Mouse (Mus musculus): ENCODE results near the gene 4930562C15Rik. TPM values are rescaled to one million over a fixed set of nuclear protein-coding genes. Genes with fewer than 3 reads are reported as not detected.

4930562C15Rik gene
- total RNA-seq, 1 experiment from 2014 or later, result not detected

GRCm38 (mm10) chr16:4892171-4892570, 57.0 kb downstream of the 4930562C15Rik start:
- DNase-seq, result no peak

DNA sequence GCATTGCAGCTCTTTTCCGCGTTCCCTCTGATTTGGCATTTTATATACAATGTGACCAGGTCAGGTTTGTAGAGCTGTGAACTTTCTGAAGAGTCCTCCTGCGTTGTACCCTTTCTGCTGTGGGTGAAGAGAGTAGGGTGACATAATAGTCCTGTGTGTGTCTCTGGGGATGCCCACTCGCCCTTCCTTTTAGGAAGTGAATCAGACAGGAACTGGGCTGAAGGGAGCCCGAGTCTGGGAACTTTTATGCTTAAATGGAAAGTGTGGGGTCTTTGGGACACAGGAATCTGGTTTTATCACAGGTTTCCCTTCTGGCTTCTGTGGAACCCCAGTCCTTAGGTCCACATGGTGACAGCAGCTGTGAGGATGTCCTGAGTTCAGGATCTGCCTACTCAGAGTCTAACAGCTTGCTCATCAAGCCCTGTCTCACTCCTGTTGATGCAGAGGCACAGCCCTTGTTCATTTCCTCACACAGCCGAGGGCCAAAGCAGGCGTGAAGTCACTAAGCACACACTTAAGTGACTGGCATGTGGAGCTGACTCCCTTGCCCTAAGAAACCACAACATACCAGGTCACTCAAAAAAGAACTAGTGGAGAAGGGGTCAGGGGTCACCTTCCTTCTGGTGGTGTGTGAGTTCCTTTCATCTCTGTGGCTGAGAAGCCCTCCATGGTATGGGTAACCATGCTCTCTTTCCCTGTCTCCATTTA, 59.1 kb downstream of the 4930562C15Rik start:
- no peak for DNase-seq

DNA sequence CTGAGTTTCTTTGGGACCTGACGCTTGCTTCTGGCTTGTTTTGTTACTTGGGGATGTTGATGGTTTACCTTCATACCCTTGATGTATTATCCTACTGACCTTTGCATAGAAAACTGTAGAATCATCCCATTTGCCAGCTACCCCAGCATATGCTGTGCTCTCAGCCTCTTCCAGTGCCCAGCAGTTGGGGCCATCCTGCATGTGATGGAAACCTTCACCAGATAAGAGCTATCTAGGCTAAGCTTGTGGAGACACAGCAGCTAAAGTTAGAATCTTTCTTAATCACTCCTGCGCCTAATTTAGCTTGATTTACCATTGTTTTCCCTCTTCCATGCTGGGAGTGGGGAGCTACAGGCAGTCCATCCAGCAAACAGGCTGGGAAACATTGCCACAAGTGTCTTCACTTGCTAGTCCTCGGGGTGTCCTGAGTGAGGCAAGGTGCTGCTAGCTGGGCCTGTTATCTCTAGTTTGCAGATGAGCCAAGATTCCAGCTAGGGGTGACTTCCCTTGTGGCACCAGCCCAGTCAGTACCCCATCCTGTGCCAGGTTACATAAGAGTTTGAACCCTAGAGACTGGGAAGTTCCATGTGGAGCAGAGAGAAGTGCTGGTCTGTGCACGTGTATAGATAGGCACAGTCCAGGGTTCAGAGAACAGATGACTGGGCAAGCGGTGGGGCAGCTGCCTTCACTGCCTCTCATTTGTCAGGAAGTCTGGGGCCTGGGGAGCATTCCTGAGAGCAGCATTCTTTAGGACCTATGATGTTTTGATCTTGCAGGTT, 61.2 kb downstream of the 4930562C15Rik start:
- no peak for DNase-seq

DNA sequence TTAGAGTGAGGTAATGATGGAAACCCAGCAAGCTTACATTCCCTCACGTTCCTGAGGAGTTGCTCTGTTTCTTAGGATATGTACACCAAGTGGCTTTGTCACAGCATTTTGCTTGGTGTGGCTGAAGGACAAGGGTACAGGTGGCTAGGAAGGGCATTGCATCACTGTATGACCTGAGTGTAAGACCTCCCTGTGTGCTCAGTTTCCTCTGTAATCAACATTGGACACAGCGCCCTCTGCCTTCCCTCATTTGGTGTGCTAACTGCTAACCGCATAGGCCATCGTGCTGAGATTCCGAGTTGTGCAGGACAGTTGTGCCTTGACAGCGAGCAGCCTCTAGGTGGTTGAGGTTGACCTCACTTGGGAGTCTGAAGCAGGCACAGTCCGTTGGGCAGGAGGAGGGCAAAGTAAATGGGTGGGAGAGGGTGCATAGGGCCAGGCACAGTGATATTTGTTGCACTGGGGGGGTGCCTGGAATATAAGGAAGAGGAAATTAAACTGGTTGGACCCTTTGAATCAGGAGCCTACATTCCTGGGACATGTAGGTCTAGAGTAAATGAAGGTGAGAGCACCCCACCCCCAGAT, 62.0 kb downstream of the 4930562C15Rik start:
- DNase-seq, result no peak

- no peak for DNase-seq
Observed at GRCm38 (mm10) chr16:4898881-4899280, 63.7 kb downstream of the 4930562C15Rik start.

GRCm38 (mm10) chr16:4899711-4900110, 64.5 kb downstream of the 4930562C15Rik start:
- no peak for DNase-seq

- no peak for DNase-seq
Observed at GRCm38 (mm10) chr16:4901167-4901566, 66.0 kb downstream of the 4930562C15Rik start.

DNA sequence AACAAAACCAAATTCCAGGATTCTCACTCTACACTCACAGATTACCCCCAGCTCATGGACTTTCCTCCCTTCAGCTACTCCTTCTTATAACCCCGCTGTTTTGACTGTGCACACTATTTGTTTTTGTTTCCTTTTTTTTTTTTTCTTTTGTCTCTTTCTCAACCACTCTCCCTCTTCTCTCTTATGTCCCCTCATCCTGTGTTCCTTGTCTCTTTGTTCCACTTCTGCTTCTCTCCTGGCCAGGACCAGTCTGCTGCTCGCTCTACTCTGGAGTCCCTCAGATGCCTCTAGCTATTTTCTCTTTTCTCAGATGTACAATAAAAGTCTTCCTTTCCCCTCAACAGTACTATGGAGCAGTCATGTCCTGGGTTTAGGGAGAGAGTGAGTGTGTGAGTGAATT, 67.2 kb downstream of the 4930562C15Rik start:
- DNase-seq, result no peak

- no peak for DNase-seq
Observed at GRCm38 (mm10) chr16:4903491-4904102, 68.4 kb downstream of the 4930562C15Rik start.

DNA sequence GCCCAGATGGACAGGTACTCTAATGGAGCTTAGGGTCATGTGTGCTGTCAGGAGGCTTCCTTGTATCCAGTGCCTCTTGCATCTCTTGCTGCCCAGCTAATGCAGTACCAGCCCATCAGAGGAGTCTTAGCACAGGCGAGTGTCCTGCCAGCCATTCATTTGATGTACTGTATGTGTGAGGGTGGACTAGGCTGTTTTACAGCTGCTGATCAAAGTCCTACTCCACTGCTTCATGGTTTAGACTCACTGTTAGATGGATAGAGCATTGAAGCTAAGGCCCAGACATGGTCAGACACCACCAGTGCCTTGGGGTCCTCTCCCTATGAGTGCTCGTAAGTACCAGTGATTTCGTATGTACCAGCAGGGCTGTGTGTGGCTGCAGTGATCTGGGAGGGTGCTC, 69.7 kb downstream of the 4930562C15Rik start:
- DNase-seq, result no peak

GRCm38 (mm10) chr16:4905591-4905990, 70.4 kb downstream of the 4930562C15Rik start:
- no peak for DNase-seq

GRCm38 (mm10) chr16:4906559-4906958, 71.3 kb downstream of the 4930562C15Rik start:
- no peak for DNase-seq

DNA sequence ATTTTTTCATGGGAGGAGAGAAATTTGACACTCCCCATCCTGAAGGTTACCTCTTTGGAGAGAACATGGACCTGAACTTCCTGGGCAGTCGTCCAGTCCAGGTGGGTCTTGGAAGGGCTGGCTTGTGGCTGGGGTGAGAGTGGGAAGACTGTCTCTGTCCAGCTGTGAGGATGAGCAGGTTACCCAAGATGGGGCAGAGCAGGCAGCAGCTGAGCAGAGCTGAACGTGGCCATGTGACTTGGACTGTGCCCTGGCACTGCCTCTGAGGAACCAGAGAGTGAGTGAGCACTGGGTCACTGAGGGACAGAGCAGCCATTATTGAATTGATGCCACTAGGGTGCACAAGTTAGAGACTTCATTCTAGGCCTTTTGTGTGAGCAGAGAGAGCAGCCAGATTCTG, 72.2 kb downstream of the 4930562C15Rik start:
- no peak for DNase-seq

- no peak for DNase-seq
Observed at GRCm38 (mm10) chr16:4907972-4908371, 72.8 kb downstream of the 4930562C15Rik start.

GRCm38 (mm10) chr16:4909745-4910144, 74.5 kb downstream of the 4930562C15Rik start:
- DNase-seq, result no peak

GRCm38 (mm10) chr16:4910758-4911157, 75.5 kb downstream of the 4930562C15Rik start:
- no peak for DNase-seq

DNA sequence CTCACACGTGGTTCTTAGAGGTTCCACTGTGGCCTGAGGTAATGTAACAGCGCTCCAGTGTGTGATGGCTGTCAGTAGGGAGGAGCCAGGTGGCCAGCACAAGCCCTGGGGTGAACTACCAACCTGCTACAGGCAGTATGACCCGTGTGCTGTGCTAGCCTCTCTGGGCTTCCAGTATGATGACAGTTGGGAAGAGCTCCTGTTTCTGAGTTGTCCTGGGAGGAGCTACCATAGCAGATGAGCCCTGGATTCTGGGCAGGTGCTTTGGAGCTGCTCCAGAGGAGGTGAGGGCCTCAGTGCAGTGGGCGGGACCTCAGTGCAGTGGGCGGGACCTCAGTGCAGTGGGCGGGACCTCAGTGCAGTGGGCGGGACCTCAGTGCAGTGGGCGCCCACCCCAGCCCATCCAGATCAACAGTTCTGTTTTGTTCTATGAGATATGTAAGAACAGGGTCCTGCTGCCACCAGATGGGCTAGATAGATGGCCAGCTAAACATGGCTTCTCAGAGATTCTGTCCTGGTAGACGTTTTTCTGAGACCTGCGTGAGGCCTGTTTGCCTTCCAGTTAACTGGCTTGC, 76.9 kb downstream of the 4930562C15Rik start:
- no peak for DNase-seq

- no peak for DNase-seq
Observed at GRCm38 (mm10) chr16:4912907-4913782, 77.9 kb downstream of the 4930562C15Rik start.

- DNase-seq, result peak; percentile 78
Observed at GRCm38 (mm10) chr16:4913783-4914735, 78.8 kb downstream of the 4930562C15Rik start.

DNA sequence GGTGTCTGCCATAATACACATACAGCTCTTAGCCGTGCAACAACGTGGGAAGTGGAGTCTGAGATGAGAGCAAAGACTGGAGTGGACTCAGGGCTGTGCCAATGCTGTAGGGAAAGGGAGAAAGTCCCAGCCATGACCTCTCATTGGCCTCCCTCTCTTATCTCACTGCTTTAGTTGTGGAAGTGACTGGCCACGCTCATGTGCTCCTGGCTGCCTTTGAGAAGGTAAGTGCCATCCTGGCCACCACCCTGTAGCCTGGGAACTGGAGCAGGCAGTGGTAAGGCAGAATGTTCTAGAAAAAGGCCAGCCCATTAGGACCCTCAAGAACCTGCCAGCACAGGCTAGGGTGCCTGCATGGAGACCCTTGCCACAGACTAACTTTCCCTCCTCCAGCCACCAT, 80.7 kb downstream of the 4930562C15Rik start:
- DNase-seq, result no peak

All from adrenal gland, postnatal 25 days (tissue).